Mouse (Mus musculus) stomach, postnatal 0 days (tissue): ENCODE measurements around the gene Gli3. TPM values are rescaled to one million over a fixed set of nuclear protein-coding genes. Genes with fewer than 3 reads are reported as not detected.

Experiments used
- ATAC-seq: fragments of 200-750 bp; cut with Nextera tagmentation; 2 replicates; pipeline ENCODE4 v1.8.0; 2017; ENCODE audit not compliant: low FRiP score, low TSS enrichment
- DNase-seq: peaks from one replicate; pipeline ENCODE4 v3.0.0-alpha.2; 2016; ENCODE audit warnings: low spot score
- H3K27ac ChIP-seq: fragments of 300-500 bp; sonication (generic); replicated peaks from 2 replicates; pipeline ENCODE4 v1.5.1; 2014; ENCODE audit warnings: mild to moderate bottlenecking, control low read depth
- H3K27me3 ChIP-seq: fragments of 300-500 bp; sonication (generic); 2 replicates; pipeline ENCODE4 v1.6.1; 2014; ENCODE audit warnings: low read length; ENCODE audit not compliant: control insufficient read depth, insufficient read depth
- H3K36me3 ChIP-seq: fragments of 300-500 bp; sonication (generic); 2 replicates; pipeline ENCODE4 v1.6.1; 2014; ENCODE audit warnings: low read length, mixed read lengths; ENCODE audit not compliant: control insufficient read depth, insufficient read depth
- H3K4me1 ChIP-seq: fragments of 300-500 bp; sonication (generic); replicated peaks from 2 replicates; pipeline ENCODE4 v1.6.1; 2014; ENCODE audit warnings: antibody characterized with exemption; ENCODE audit not compliant: control insufficient read depth, insufficient read depth
- H3K4me2 ChIP-seq: fragments of 300-500 bp; sonication (generic); replicated peaks from 2 replicates; pipeline ENCODE4 v1.6.1; 2014; ENCODE audit warnings: low read depth, mild to moderate bottlenecking, control low read depth, moderate library complexity
- H3K4me3 ChIP-seq: fragments of 300-500 bp; sonication (generic); 2 replicates; pipeline ENCODE4 v1.5.1; 2014; ENCODE audit warnings: low read depth, low read length, control low read depth
- H3K9ac ChIP-seq: fragments of 300-500 bp; sonication (generic); 2 replicates; pipeline ENCODE4 v1.6.1; 2014; ENCODE audit warnings: mild to moderate bottlenecking, low read length, control low read depth, mixed read lengths
- H3K9me3 ChIP-seq: fragments of 300-500 bp; sonication (generic); 2 replicates; pipeline ENCODE4 v1.6.1; 2016; ENCODE audit warnings: low read length; ENCODE audit not compliant: control insufficient read depth
- CTCF ChIP-seq: IDR thresholded peaks from 2 replicates; pipeline ENCODE4 v1.5.1; 2016; ENCODE audit warnings: antibody characterized with exemption, low read depth, mild to moderate bottlenecking, moderate library complexity
- EP300 ChIP-seq: optimal IDR thresholded peaks from 2 replicates; pipeline ENCODE3; 2016; ENCODE audit warnings: antibody characterized with exemption
- WGBS: fragments of 180-500 bp; shearing (Covaris S2); extraction: QIAGEN DNeasy Blood & Tissue Kit; methylation state at CpG from one replicate; pipeline ENCODE4 v1.1.7; 2014; 5-methylcytosine and 5-hydroxymethylcytosine counted together
- polyA plus RNA-seq: library from polyadenylated mRNA; unstranded; fragments of >200 nt; fragmentation: Nextera tagmentation; extraction: Ambion mirVana; gene quantifications from 2 replicates; pipeline ENCODE4 v1.2.1, GENCODE M21; 2015

The Gli3 gene
- polyA plus RNA-seq, 1 experiment from 2014 or later: 4.9 TPM

GRCm38 (mm10) chr13:15777624-15778023 is 314.6 kb downstream of the Gli3 start:
- Histone ChIP-seq H3K27ac (no peak overlapping the region), H3K36me3 (no peaks in the 10 kb centered on the region), H3K9me3 (no peaks in the 10 kb centered on the region), H3K27me3 (no peaks in the 10 kb centered on the region), H3K9ac (no peak overlapping the region), H3K4me1 (no peaks in the 10 kb centered on the region), H3K4me2 (no peak overlapping the region), H3K4me3 (no peak overlapping the region)
- DNase-seq (no peak), ATAC-seq (no peak)
- TF ChIP-seq CTCF (no peak), EP300 (no peak)
- WGBS: 74% methylated on average over 6 of the region's 6 CpGs
